Mouse (Mus musculus) C2C12 (cell line): ENCODE results near the gene Tmem246.
"Not testable (repeated sequence)": the region's sequence is repeated elsewhere in the genome, so short reads cannot be mapped to it uniquely, and the experiment has no call there.

Source experiments
- CTCF ChIP-seq: IDR thresholded peaks from one replicate; pipeline ENCODE4 v1.5.1; 2011; ENCODE audit not compliant: control insufficient read depth, insufficient read depth, insufficient read length
- MAX ChIP-seq: IDR thresholded peaks from one replicate; pipeline ENCODE4 v1.6.1; 2011; ENCODE audit warnings: mild to moderate bottlenecking, control low read depth
- USF1 ChIP-seq: IDR thresholded peaks from one replicate; pipeline ENCODE4 v1.6.1; 2011; ENCODE audit warnings: low read depth, mild to moderate bottlenecking, control low read depth, moderate library complexity

- not testable (repeated sequence) for TF ChIP-seq CTCF, USF1, MAX
Observed at GRCm38 (mm10) chr4:49619861-49620260, 22.2 kb upstream of the Tmem246 start.
